Mouse (Mus musculus) liver, postnatal 0 days (tissue): ENCODE measurements around the gene Trpm3.

ENCODE experiments used
- CTCF ChIP-seq: sonication (generic); IDR thresholded peaks from 2 replicates; pipeline ENCODE4 v1.5.1; 2016; ENCODE audit warnings: antibody characterized with exemption, low read depth
- EP300 ChIP-seq: IDR thresholded peaks from 2 replicates; pipeline ENCODE4 v1.6.1; 2016; ENCODE audit warnings: antibody characterized with exemption, low read depth, mild to moderate bottlenecking

DNA sequence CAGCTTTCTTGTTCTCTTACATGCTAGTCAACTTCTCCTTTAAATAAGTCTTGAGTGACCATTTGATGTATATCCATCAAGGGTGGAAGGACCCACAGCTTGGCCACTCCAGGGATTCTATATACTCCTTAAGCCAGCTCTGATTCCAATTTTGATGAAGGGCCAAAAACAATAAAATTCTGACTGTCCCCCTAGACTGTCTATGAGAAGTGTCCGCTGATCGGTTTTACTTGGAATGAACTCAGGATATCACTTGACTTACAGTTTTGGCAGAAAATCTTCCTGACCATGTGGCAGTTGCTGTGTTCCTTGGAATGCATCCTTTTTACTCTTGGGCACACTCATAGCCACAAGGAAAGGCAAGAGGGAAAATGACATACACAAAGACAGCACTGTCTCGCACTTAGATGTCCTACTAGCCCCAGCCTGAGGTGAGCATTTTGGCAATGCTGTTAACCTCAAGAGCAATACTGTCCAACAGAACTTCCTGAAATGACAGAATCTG is 636.4 kb downstream of the Trpm3 start:
- no peak for TF ChIP-seq EP300
- no peak for TF ChIP-seq CTCF
